Mouse (Mus musculus): ENCODE results near the gene Dvl2. TPM values are rescaled to one million over a fixed set of nuclear protein-coding genes. Genes with fewer than 3 reads are reported as not detected.

The Dvl2 gene
- polyA plus RNA-seq, 1 experiment from 2014 or later, result 17.1 TPM

DNA sequence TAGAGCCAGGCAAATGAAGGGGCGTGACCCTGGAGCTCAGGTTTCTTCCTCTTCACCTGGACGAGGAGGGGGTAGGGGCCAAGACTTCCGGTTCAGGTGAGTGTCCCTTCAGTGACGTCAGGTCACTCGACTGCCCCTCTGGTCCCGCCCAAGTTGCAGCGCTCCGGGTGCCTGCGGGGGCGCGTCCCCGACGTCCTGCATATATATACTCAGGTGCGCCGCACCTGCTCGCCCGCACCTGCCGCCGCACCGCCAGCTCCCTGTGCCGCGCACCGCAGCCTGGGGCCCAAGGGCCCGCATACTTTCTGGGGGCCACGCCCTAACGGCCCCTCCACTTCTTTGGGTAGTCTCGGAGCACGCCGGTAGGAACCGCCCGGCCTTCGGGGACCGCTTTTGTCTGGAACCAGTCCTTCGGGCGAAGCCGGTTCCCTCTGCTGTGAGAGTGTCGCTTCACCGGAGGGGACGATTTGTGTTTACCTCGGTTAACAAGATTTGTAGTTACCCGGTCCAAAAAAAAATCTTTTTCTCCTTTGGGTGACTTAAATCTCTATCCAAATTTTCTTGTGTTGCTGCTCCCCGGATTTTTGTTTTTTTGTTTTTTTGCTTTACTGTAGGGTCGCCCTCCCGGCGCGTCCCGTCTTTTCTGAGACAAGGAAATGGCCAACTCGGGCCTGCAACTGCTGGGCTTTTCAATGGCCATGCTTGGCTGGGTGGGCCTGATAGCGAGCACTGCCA lies 35.0 kb upstream of the Dvl2 start:
- peaks cover 18% of the 10 kb centered on the region for H3K4me1 ChIP-seq (ENCODE audit: control insufficient read depth, insufficient read depth, low read length)
- H3K9ac ChIP-seq (ENCODE audit: low read length), result peak overlapping the region; percentile 43
- H3K4me2 ChIP-seq (ENCODE audit: low read depth, low read length), result peak overlapping the region; percentile 90
- H3K4me3 ChIP-seq (ENCODE audit: low read length), result peak overlapping the region; percentile 54
- no peak overlapping the region; the same call in 1 of the 2 replicates for H3K27ac ChIP-seq (ENCODE audit: low read length)
- WGBS, result 2% methylated on average over 49 of the region's 49 CpGs
- no peak for ATAC-seq (replicated peaks; ENCODE audit: extremely low read depth, insufficient read depth, low FRiP score)
- H3K36me3 ChIP-seq (ENCODE audit: control insufficient read depth, insufficient read depth), result peaks cover 20% of the 10 kb centered on the region
- peaks cover 49% of the 10 kb centered on the region for H3K27me3 ChIP-seq (ENCODE audit: control insufficient read depth, insufficient read depth, low read length)
- H3K9me3 ChIP-seq (replicated peaks; ENCODE audit: control insufficient read depth, low read length), result no peaks in the 10 kb centered on the region

DNA sequence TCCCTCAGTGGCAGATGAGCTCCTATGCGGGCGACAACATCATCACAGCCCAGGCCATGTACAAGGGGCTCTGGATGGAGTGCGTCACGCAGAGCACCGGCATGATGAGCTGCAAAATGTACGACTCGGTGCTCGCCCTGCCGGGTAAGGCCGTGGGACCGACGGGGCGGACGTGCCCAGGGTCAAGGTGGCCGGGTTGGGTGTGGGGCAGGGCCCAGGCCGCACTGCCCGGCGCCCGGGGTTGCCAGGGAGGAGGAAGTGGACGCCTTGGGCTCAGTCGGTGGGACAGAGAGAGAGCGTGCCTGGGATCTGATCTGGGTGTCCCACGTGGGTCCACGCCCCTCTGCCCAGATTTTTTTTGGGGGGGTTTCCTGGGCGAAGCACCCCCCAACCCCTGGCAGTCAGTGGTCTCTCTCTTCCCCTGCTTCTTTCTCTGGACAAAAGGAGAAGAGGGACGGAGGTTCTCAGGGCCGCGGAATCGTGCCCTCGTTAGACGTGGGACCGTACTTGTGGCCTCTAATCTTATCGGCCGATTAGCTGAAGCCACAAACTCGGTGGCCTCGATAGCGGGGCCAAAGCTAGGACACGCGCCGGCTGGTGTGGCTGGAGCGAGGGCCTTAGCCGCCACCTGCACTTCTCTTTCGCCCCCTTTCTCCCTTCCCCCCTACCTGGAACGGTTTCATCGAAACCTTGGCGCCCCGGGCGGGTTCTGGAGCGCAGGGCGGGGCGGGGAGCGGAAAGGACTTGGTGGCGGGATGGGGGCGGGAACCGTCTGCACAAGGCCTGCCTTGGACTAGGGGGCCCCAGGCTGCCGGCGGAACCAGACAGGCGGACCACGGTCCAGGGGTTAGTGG lies 34.2 kb upstream of the Dvl2 start:
- ATAC-seq (replicated peaks; ENCODE audit: extremely low read depth, insufficient read depth, low FRiP score), result peak; percentile 51; the same call in 1 of the 2 replicates
- Histone ChIP-seq H3K9ac (ENCODE audit: low read length) (peak overlapping the region; percentile 72), H3K9me3 (replicated peaks; ENCODE audit: control insufficient read depth, low read length) (no peaks in the 10 kb centered on the region), H3K4me3 (ENCODE audit: low read length) (peak overlapping the region; percentile 54), H3K36me3 (ENCODE audit: control insufficient read depth, insufficient read depth) (peaks cover 22% of the 10 kb centered on the region), H3K4me2 (ENCODE audit: low read depth, low read length) (peak overlapping the region; percentile 90), H3K4me1 (ENCODE audit: control insufficient read depth, insufficient read depth, low read length) (peaks cover 18% of the 10 kb centered on the region), H3K27me3 (ENCODE audit: control insufficient read depth, insufficient read depth, low read length) (peaks cover 49% of the 10 kb centered on the region), H3K27ac (ENCODE audit: low read length) (no peak overlapping the region; the same call in 1 of the 2 replicates)
- 2% methylated on average over 56 of the region's 59 CpGs for WGBS

DNA sequence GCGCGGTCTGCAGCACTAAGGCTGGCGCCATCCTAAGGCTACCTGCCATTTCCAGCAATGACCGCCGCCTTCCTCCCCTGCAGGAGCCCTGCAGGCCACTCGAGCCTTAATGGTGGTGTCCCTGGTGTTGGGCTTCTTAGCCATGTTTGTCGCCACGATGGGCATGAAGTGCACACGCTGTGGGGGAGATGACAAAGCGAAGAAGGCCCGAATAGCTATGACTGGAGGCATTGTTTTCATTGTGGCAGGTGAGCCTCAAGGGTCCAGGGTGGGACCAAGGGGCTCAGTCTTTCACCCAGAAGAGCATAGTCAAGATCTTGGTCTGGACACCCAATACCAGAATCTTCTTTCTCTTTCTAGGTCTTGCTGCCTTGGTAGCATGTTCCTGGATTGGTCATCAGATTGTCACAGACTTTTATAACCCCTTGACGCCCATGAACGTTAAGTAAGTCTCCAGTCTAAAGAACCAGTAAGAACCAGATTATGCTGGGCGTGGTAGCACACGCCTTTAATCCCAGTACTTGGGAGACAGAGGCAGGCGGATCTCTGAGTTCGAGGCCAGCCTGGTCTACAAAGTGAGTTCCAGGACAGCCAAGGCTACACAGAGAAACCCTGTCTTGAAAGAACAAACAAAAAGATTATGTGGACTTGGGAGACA lies 33.4 kb upstream of the Dvl2 start:
- Histone ChIP-seq H3K27me3 (ENCODE audit: control insufficient read depth, insufficient read depth, low read length) (peaks cover 47% of the 10 kb centered on the region), H3K4me3 (ENCODE audit: low read length) (peak overlapping the region; percentile 54), H3K4me1 (ENCODE audit: control insufficient read depth, insufficient read depth, low read length) (peaks cover 18% of the 10 kb centered on the region), H3K9ac (ENCODE audit: low read length) (peak overlapping the region; percentile 72), H3K36me3 (ENCODE audit: control insufficient read depth, insufficient read depth) (peaks cover 22% of the 10 kb centered on the region), H3K9me3 (replicated peaks; ENCODE audit: control insufficient read depth, low read length) (no peaks in the 10 kb centered on the region), H3K27ac (ENCODE audit: low read length) (no peak overlapping the region), H3K4me2 (ENCODE audit: low read depth, low read length) (peak overlapping the region; percentile 90)
- 38% methylated on average over 17 of the region's 17 CpGs for WGBS
- ATAC-seq (replicated peaks; ENCODE audit: extremely low read depth, insufficient read depth, low FRiP score), result no peak

DNA sequence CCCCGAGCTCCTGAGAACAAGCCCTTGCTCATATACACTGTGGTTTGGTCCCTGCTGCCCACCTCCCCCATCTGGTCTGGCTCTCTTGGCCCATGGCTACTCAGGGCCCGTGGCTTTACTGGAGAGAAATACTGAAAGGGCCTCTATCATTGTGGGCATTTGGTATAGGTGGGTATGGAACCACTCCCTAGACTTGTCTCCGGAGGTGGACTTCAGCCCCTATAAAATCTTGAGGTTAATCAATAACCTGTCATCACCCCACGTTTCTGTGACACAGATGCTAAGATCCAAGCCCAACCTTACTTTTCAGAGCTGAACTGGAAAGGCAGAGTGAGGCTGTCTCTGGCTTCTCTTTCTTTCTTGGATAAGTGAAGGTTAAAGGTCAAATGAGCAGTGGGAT lies 31.6 kb upstream of the Dvl2 start:
- Histone ChIP-seq H3K9me3 (replicated peaks; ENCODE audit: control insufficient read depth, low read length) (no peaks in the 10 kb centered on the region), H3K4me3 (ENCODE audit: low read length) (no peak overlapping the region), H3K36me3 (ENCODE audit: control insufficient read depth, insufficient read depth) (peaks cover 28% of the 10 kb centered on the region), H3K4me1 (ENCODE audit: control insufficient read depth, insufficient read depth, low read length) (peaks cover 18% of the 10 kb centered on the region), H3K9ac (ENCODE audit: low read length) (no peak overlapping the region), H3K4me2 (ENCODE audit: low read depth, low read length) (no peak overlapping the region), H3K27ac (ENCODE audit: low read length) (no peak overlapping the region), H3K27me3 (ENCODE audit: control insufficient read depth, insufficient read depth, low read length) (peaks cover 34% of the 10 kb centered on the region)
- 75% methylated on average over 4 of the region's 4 CpGs for WGBS
- ATAC-seq (replicated peaks; ENCODE audit: extremely low read depth, insufficient read depth, low FRiP score), result no peak

DNA sequence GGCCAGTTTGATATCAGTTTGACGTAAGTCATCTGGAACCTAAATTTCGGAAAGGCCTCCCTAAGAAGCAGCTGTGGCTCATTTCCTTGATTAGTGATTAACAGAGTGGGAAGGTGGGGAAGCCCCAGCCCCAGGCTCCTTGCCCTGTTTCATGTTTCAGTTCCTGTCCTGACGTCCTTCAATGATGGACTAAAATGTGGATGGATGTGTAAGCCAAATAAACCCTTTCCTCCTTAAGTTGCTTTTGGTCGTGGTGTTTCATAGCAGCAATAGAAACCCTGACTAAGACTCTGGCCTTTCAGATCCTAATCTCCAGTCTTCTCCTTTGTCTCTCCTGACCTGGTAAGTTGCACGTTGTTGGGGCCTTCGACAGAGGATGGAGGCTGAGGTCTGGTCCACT lies 30.2 kb upstream of the Dvl2 start:
- Histone ChIP-seq H3K4me1 (ENCODE audit: control insufficient read depth, insufficient read depth, low read length) (peaks cover 18% of the 10 kb centered on the region), H3K27me3 (ENCODE audit: control insufficient read depth, insufficient read depth, low read length) (peaks cover 21% of the 10 kb centered on the region), H3K9ac (ENCODE audit: low read length) (no peak overlapping the region), H3K4me3 (ENCODE audit: low read length) (no peak overlapping the region), H3K9me3 (replicated peaks; ENCODE audit: control insufficient read depth, low read length) (no peaks in the 10 kb centered on the region), H3K4me2 (ENCODE audit: low read depth, low read length) (no peak overlapping the region), H3K27ac (ENCODE audit: low read length) (no peak overlapping the region), H3K36me3 (ENCODE audit: control insufficient read depth, insufficient read depth) (peaks cover 38% of the 10 kb centered on the region)
- 84% methylated on average over 6 of the region's 6 CpGs for WGBS
- no peak for ATAC-seq (replicated peaks; ENCODE audit: extremely low read depth, insufficient read depth, low FRiP score)

DNA sequence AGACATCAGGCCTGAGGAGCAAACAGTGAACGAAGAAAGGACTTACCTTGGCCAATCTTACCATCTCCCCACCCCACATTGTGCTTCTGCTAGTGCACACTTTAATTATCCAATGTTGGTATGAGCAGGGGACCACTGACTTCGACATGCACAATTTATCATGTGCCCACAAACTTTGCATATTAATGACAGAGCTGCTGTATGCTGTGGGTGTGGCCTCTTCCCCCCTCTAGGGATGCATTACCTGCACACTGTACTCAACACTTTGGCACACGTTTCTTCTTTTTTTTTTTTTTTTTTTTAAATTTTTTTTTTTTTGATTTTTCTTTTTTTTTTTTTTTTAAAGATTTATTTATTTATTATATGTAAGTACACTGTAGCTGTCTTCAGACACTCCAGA lies 29.6 kb upstream of the Dvl2 start:
- H3K27me3 ChIP-seq (ENCODE audit: control insufficient read depth, insufficient read depth, low read length), result peaks cover 17% of the 10 kb centered on the region
- no peak overlapping the region for H3K27ac ChIP-seq (ENCODE audit: low read length)
- no peaks in the 10 kb centered on the region for H3K9me3 ChIP-seq (replicated peaks; ENCODE audit: control insufficient read depth, low read length)
- no peak overlapping the region for H3K4me2 ChIP-seq (ENCODE audit: low read depth, low read length)
- H3K9ac ChIP-seq (ENCODE audit: low read length), result no peak overlapping the region
- ATAC-seq (replicated peaks; ENCODE audit: extremely low read depth, insufficient read depth, low FRiP score), result no peak
- H3K36me3 ChIP-seq (ENCODE audit: control insufficient read depth, insufficient read depth), result peaks cover 38% of the 10 kb centered on the region
- no peak overlapping the region for H3K4me3 ChIP-seq (ENCODE audit: low read length)
- 84% methylated on average over 3 of the region's 3 CpGs for WGBS
- H3K4me1 ChIP-seq (ENCODE audit: control insufficient read depth, insufficient read depth, low read length), result peaks cover 12% of the 10 kb centered on the region

- no peaks in the 10 kb centered on the region for H3K9me3 ChIP-seq (replicated peaks; ENCODE audit: control insufficient read depth, low read length)
- no peak overlapping the region for H3K9ac ChIP-seq (ENCODE audit: low read length)
- WGBS, result 90% methylated on average over 2 of the region's 2 CpGs
- H3K4me3 ChIP-seq (ENCODE audit: low read length), result no peak overlapping the region
- no peak overlapping the region for H3K4me2 ChIP-seq (ENCODE audit: low read depth, low read length)
- peaks cover 33% of the 10 kb centered on the region for H3K36me3 ChIP-seq (ENCODE audit: control insufficient read depth, insufficient read depth)
- H3K4me1 ChIP-seq (ENCODE audit: control insufficient read depth, insufficient read depth, low read length), result peaks cover 7% of the 10 kb centered on the region
- H3K27ac ChIP-seq (ENCODE audit: low read length), result no peak overlapping the region
- ATAC-seq (replicated peaks; ENCODE audit: extremely low read depth, insufficient read depth, low FRiP score), result no peak
- H3K27me3 ChIP-seq (ENCODE audit: control insufficient read depth, insufficient read depth, low read length), result no peaks in the 10 kb centered on the region
Observed at GRCm38 (mm10) chr11:69974907-69975306, 25.5 kb upstream of the Dvl2 start.

GRCm38 (mm10) chr11:69976271-69976670 lies 24.1 kb upstream of the Dvl2 start:
- no peak for ATAC-seq (replicated peaks; ENCODE audit: extremely low read depth, insufficient read depth, low FRiP score)
- 56% methylated on average over 4 of the region's 4 CpGs for WGBS
- H3K36me3 ChIP-seq (ENCODE audit: control insufficient read depth, insufficient read depth), result peaks cover 26% of the 10 kb centered on the region

More at GRCm38 (mm10) chr11:69976271-69976670, 24.1 kb upstream of the Dvl2 start:
- H3K4me2 ChIP-seq (ENCODE audit: low read depth, low read length), result no peak overlapping the region
- H3K4me3 ChIP-seq (ENCODE audit: low read length), result no peak overlapping the region
- no peak overlapping the region for H3K27ac ChIP-seq (ENCODE audit: low read length)
- H3K9ac ChIP-seq (ENCODE audit: low read length), result no peak overlapping the region
- peaks cover 7% of the 10 kb centered on the region for H3K4me1 ChIP-seq (ENCODE audit: control insufficient read depth, insufficient read depth, low read length)
- no peaks in the 10 kb centered on the region for H3K27me3 ChIP-seq (ENCODE audit: control insufficient read depth, insufficient read depth, low read length)
- no peaks in the 10 kb centered on the region for H3K9me3 ChIP-seq (replicated peaks; ENCODE audit: control insufficient read depth, low read length)
